Mouse (Mus musculus) kidney, postnatal 4 days (tissue): ENCODE measurements at regions not wholly inside any gene's neighbourhood (a gene's known extent, or its start where the extent isn't known, plus 50 kb on each side); places are given as distances from the start of the nearest gene placed in this dataset.
"Not testable (repeated sequence)": the region's sequence is repeated elsewhere in the genome, so short reads cannot be mapped to it uniquely, and the experiment has no call there.

Experiments
- DNase-seq, 2 experiments: peaks; one replicate each; pipeline ENCODE4 v3.0.0; 2021; ENCODE audit warnings: mixed read lengths in 2 of 2

GRCm38 (mm10) chr8:90046779-90047178 is 301.4 kb downstream of the Tox3 start:
- DNase-seq = no peak

- no peak for DNase-seq
Measured at GRCm38 (mm10) chr8:90036436-90036835, 311.7 kb downstream of the Tox3 start.

- DNase-seq = no peak
Measured at GRCm38 (mm10) chr8:90032572-90032971, 315.6 kb downstream of the Tox3 start.

GRCm38 (mm10) chr8:90031220-90031619 is 316.9 kb downstream of the Tox3 start:
- DNase-seq = no peak

- not testable (repeated sequence) for DNase-seq
Measured at GRCm38 (mm10) chr8:90017958-90018357, 330.2 kb downstream of the Tox3 start.

- DNase-seq = no peak
Measured at GRCm38 (mm10) chr8:90013755-90014154, 334.4 kb downstream of the Tox3 start.

- peak; percentile 17 to 48 for DNase-seq
Measured at GRCm38 (mm10) chr8:90011682-90012409, 336.3 kb downstream of the Tox3 start.

GRCm38 (mm10) chr8:90009431-90009830 is 338.7 kb downstream of the Tox3 start:
- no peak for DNase-seq

GRCm38 (mm10) chr8:90000899-90001640 is 347.1 kb downstream of the Tox3 start:
- peak; percentile 91 to 92 for DNase-seq

GRCm38 (mm10) chr8:89993743-89994142 is 354.4 kb downstream of the Tox3 start:
- no peak for DNase-seq

GRCm38 (mm10) chr8:89983859-89984258 is 364.3 kb downstream of the Tox3 start:
- DNase-seq = peak in 1 of 2 experiments; percentile 7

GRCm38 (mm10) chr8:89982551-89982950 is 365.6 kb downstream of the Tox3 start:
- no peak for DNase-seq

- DNase-seq = no peak
Measured at GRCm38 (mm10) chr8:89981320-89981719, 366.8 kb downstream of the Tox3 start.

GRCm38 (mm10) chr8:89980441-89980840 is 367.7 kb downstream of the Tox3 start:
- DNase-seq = no peak

GRCm38 (mm10) chr8:89962799-89963198 is 385.3 kb downstream of the Tox3 start:
- DNase-seq = no peak

- no peak for DNase-seq
Measured at GRCm38 (mm10) chr8:89957486-89957885, 390.7 kb downstream of the Tox3 start.

GRCm38 (mm10) chr8:89956482-89957020 is 391.6 kb downstream of the Tox3 start:
- DNase-seq = no peak

- peak; percentile 41 to 49 for DNase-seq
Measured at GRCm38 (mm10) chr8:89938836-89939235, 409.3 kb downstream of the Tox3 start.

GRCm38 (mm10) chr8:89934521-89934920 is 413.6 kb downstream of the Tox3 start:
- DNase-seq = no peak

GRCm38 (mm10) chr8:89926666-89927232 is 421.4 kb downstream of the Tox3 start:
- DNase-seq = no peak

GRCm38 (mm10) chr8:89924697-89925096 is 423.4 kb downstream of the Tox3 start:
- DNase-seq = not testable (repeated sequence)

- DNase-seq = no peak
Measured at GRCm38 (mm10) chr8:89914076-89914475, 434.1 kb downstream of the Tox3 start.

- DNase-seq = no peak
Measured at GRCm38 (mm10) chr8:89906200-89906599, 441.9 kb downstream of the Tox3 start.

- no peak for DNase-seq
Measured at GRCm38 (mm10) chr8:89905588-89905987, 442.6 kb downstream of the Tox3 start.
